Mouse (Mus musculus): ENCODE data around the gene Ftsj3. TPM values are rescaled to one million over a fixed set of nuclear protein-coding genes. Genes with fewer than 3 reads are reported as not detected.

The Ftsj3 gene
- polyA plus RNA-seq (2012; rRNA removed) = 23.7 and 25.3 TPM in 2 replicates

- Histone ChIP-seq H3K27ac (ENCODE audit: control insufficient read depth, insufficient read depth, low read length) (no peak within 1 kb of the TSS), H3K4me3 (ENCODE audit: control insufficient read depth, insufficient read depth, low read length) (peak within 1 kb of the TSS; percentile 53), H3K4me1 (replicated peaks; ENCODE audit: control insufficient read depth, insufficient read depth, low read length) (peaks cover 9% of the 10 kb centered on the region), H3K27me3 (ENCODE audit: control insufficient read depth, insufficient read depth, low read length) (no peaks in the 10 kb centered on the region), H3K36me3 (ENCODE audit: control insufficient read depth, insufficient read depth, low read length) (peaks cover 22% of the 10 kb centered on the region)
- peak; percentile 99 for DNase-seq
- under 1% methylated on average over 42 of the region's 42 CpGs for WGBS
- peak; percentile 69; the same call in 1 of the 2 replicates for TF ChIP-seq CTCF (IDR thresholded peaks at IDR 0.05; ENCODE audit: borderline replicate concordance, control insufficient read depth, extremely low read depth, insufficient read depth, low read length, poor library complexity)
- TF ChIP-seq POLR2A (IDR thresholded peaks at IDR 0.05; ENCODE audit: control insufficient read depth, extremely low read depth, insufficient read depth, low read length, poor library complexity) = peak; percentile 69
Observed at GRCm38 (mm10) chr11:106255685-106256451, at the start of gene Ftsj3, which contains the start of gene Psmc5. Gene Ftsj3 (minus strand): TSS chr11:106256079. Gene Psmc5 (plus strand): TSS chr11:106256154.

DNA sequence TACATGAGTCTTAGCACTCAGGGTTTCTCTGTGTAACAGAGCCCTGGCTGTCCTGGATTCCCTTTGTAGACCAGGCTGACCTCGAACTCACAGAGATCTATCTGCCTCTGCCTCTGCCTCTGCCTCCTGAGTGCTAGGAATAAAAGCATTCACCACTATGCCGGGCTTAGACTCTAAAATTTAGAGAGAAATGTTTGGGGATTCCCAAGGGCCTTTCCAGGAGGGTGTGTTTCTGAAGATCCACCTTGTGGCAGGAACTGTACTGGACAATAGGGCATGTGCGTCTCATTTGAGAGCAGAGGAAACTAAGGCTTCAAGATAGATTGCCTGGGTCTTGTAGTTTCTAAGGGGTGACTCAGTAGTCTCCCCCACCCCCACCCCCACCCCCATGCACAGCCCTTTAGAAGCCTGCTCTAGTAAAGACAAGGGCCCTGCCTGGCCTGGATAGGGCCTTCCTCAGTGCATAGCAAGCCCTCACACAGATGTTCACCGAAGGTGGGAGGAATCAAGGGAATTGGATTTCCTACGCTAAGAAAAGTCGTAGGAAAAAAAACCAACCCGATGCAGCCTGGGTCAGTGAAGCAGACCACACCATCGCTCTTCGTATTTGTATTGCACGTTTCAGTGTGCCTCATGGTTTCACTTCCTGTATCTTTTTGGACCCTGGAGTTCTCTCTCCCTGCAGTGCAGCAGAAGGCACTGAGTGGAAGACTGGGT, 49.6 kb upstream of the Ftsj3 start:
- no peak overlapping the region for H3K4me3 ChIP-seq (ENCODE audit: control insufficient read depth, insufficient read depth, low read length)
- H3K27me3 ChIP-seq (ENCODE audit: control insufficient read depth, insufficient read depth, low read length) = no peaks in the 10 kb centered on the region
- 68% methylated on average over 10 of the region's 10 CpGs for WGBS
- TF ChIP-seq CTCF (IDR thresholded peaks at IDR 0.05; ENCODE audit: borderline replicate concordance, control insufficient read depth, extremely low read depth, insufficient read depth, low read length, poor library complexity) (no peak), POLR2A (IDR thresholded peaks at IDR 0.05; ENCODE audit: control insufficient read depth, extremely low read depth, insufficient read depth, low read length, poor library complexity) (no peak)
- no peak for DNase-seq
- H3K36me3 ChIP-seq (ENCODE audit: control insufficient read depth, insufficient read depth, low read length) = no peaks in the 10 kb centered on the region
- H3K4me1 ChIP-seq (replicated peaks; ENCODE audit: control insufficient read depth, insufficient read depth, low read length) = peaks cover 18% of the 10 kb centered on the region
- H3K27ac ChIP-seq (ENCODE audit: control insufficient read depth, insufficient read depth, low read length) = peak overlapping the region; percentile 43; the same call in 1 of the 2 replicates

DNA sequence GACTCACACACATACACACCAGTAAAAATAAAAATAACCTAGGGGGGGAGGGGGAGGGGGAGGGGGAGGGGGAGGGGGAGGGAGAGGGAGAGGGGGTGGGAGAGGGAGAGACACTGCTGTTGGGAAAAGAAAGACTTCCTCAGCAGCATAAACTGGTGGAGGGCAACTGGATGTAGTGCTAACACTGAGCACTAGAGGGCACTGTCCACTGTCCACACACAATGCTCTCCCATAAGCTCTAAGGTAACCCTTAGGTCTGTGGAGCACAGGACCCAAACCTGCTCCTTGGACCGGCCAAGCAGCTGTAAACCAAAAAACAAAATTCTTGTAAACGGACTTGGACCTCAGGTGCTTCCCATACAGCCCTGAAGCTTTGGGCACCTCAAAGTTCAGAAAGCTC, 46.8 kb upstream of the Ftsj3 start:
- Histone ChIP-seq H3K36me3 (ENCODE audit: control insufficient read depth, insufficient read depth, low read length) (no peaks in the 10 kb centered on the region), H3K4me3 (ENCODE audit: control insufficient read depth, insufficient read depth, low read length) (no peak overlapping the region), H3K4me1 (replicated peaks; ENCODE audit: control insufficient read depth, insufficient read depth, low read length) (peaks cover 11% of the 10 kb centered on the region), H3K27me3 (ENCODE audit: control insufficient read depth, insufficient read depth, low read length) (no peaks in the 10 kb centered on the region), H3K27ac (ENCODE audit: control insufficient read depth, insufficient read depth, low read length) (no peak overlapping the region)
- 5% methylated on average over 2 of the region's 2 CpGs for WGBS
- peak; percentile 73 for DNase-seq
- peak; percentile 19; the same call in 1 of the 2 replicates for TF ChIP-seq CTCF (IDR thresholded peaks at IDR 0.05; ENCODE audit: borderline replicate concordance, control insufficient read depth, extremely low read depth, insufficient read depth, low read length, poor library complexity)
- no peak for TF ChIP-seq POLR2A (IDR thresholded peaks at IDR 0.05; ENCODE audit: control insufficient read depth, extremely low read depth, insufficient read depth, low read length, poor library complexity)

DNA sequence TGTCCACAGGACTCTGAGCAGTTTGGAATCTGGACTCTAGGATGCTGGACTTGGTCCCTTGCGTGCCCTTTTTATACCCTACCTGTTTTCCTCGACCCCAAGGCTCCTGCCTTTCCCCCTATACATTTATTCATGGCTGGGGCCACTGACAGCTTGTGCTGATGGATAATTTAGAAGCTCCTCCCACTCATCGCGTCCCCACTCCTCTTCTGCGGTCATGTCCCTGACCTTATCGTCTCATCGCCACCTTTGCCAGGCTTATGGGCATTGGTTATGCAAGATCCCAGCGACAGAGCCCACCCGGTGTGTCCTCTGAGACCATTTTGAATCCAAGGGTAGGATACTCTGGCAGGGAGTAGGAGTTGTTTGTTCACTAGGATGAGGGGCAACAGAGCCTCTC, 45.9 kb upstream of the Ftsj3 start, which contains the start of gene Gh:
TSS of gene Gh (minus strand) at position 101 of the 400 bp plus-strand sequence.
- no peak for DNase-seq
- TF ChIP-seq CTCF (IDR thresholded peaks at IDR 0.05; ENCODE audit: borderline replicate concordance, control insufficient read depth, extremely low read depth, insufficient read depth, low read length, poor library complexity) = no peak
- no peak for TF ChIP-seq POLR2A (IDR thresholded peaks at IDR 0.05; ENCODE audit: control insufficient read depth, extremely low read depth, insufficient read depth, low read length, poor library complexity)
- no peak within 1 kb of the TSS for H3K27ac ChIP-seq (ENCODE audit: control insufficient read depth, insufficient read depth, low read length)
- no peaks in the 10 kb centered on the region for H3K36me3 ChIP-seq (ENCODE audit: control insufficient read depth, insufficient read depth, low read length)
- peaks cover 9% of the 10 kb centered on the region for H3K4me1 ChIP-seq (replicated peaks; ENCODE audit: control insufficient read depth, insufficient read depth, low read length)
- H3K4me3 ChIP-seq (ENCODE audit: control insufficient read depth, insufficient read depth, low read length) = no peak within 1 kb of the TSS
- 91% methylated on average over 9 of the region's 9 CpGs for WGBS
- H3K27me3 ChIP-seq (ENCODE audit: control insufficient read depth, insufficient read depth, low read length) = no peaks in the 10 kb centered on the region

DNA sequence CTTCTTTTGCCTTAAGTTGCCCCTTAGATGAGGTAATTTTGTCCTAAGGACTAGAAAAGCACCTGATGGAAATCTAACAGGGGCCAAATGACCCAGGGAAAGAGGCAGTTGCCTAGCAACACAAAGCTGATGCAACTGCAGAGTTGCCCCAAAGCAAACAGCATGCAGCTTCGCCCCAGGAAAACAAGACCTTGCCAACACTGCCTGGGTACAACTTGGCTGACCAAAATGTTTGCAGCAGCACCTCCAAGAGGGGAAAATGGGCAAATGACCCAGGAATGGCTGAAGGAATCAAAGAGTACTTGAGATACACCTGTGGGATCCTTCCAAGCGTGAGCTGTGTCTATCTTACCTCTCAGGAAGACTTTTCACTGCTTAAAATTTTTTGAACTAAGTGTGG, 36.0 kb upstream of the Ftsj3 start:
- Histone ChIP-seq H3K4me1 (replicated peaks; ENCODE audit: control insufficient read depth, insufficient read depth, low read length) (no peaks in the 10 kb centered on the region), H3K4me3 (ENCODE audit: control insufficient read depth, insufficient read depth, low read length) (no peak overlapping the region), H3K27me3 (ENCODE audit: control insufficient read depth, insufficient read depth, low read length) (no peaks in the 10 kb centered on the region), H3K27ac (ENCODE audit: control insufficient read depth, insufficient read depth, low read length) (no peak overlapping the region), H3K36me3 (ENCODE audit: control insufficient read depth, insufficient read depth, low read length) (no peaks in the 10 kb centered on the region)
- 97% methylated on average over 2 of the region's 2 CpGs for WGBS
- no peak for DNase-seq
- TF ChIP-seq CTCF (IDR thresholded peaks at IDR 0.05; ENCODE audit: borderline replicate concordance, control insufficient read depth, extremely low read depth, insufficient read depth, low read length, poor library complexity) (no peak), POLR2A (IDR thresholded peaks at IDR 0.05; ENCODE audit: control insufficient read depth, extremely low read depth, insufficient read depth, low read length, poor library complexity) (no peak)

GRCm38 (mm10) chr11:106290376-106290775, 34.5 kb upstream of the Ftsj3 start:
- DNase-seq = no peak
- WGBS = 90% methylated on average over 5 of the region's 5 CpGs
- no peaks in the 10 kb centered on the region for H3K4me1 ChIP-seq (replicated peaks; ENCODE audit: control insufficient read depth, insufficient read depth, low read length)

More at GRCm38 (mm10) chr11:106290376-106290775, 34.5 kb upstream of the Ftsj3 start:
- TF ChIP-seq CTCF (IDR thresholded peaks at IDR 0.05; ENCODE audit: borderline replicate concordance, control insufficient read depth, extremely low read depth, insufficient read depth, low read length, poor library complexity) = no peak
- TF ChIP-seq POLR2A (IDR thresholded peaks at IDR 0.05; ENCODE audit: control insufficient read depth, extremely low read depth, insufficient read depth, low read length, poor library complexity) = no peak
- Histone ChIP-seq H3K4me3 (ENCODE audit: control insufficient read depth, insufficient read depth, low read length) (no peak overlapping the region), H3K27me3 (ENCODE audit: control insufficient read depth, insufficient read depth, low read length) (no peaks in the 10 kb centered on the region), H3K27ac (ENCODE audit: control insufficient read depth, insufficient read depth, low read length) (no peak overlapping the region), H3K36me3 (ENCODE audit: control insufficient read depth, insufficient read depth, low read length) (no peaks in the 10 kb centered on the region)
